Mouse (Mus musculus) B cell, adult (primary cell): ENCODE data around the gene Glrb. TPM values are rescaled to one million over a fixed set of nuclear protein-coding genes. Genes with fewer than 3 reads are reported as not detected.

Experiments
- total RNA-seq: library from RNA; stranded (reverse); gene quantifications from 4 replicates; pipeline ENCODE4 v1.2.4, GENCODE M21; 2023; ENCODE audit not compliant: inconsistent age

Glrb gene
- total RNA-seq: not detected in 4 replicates

GRCm38 (mm10) chr3:80913111-80913778 lies at the start of gene Glrb:
TSS of gene Glrb (minus strand) at chr3:80913660.

DNA sequence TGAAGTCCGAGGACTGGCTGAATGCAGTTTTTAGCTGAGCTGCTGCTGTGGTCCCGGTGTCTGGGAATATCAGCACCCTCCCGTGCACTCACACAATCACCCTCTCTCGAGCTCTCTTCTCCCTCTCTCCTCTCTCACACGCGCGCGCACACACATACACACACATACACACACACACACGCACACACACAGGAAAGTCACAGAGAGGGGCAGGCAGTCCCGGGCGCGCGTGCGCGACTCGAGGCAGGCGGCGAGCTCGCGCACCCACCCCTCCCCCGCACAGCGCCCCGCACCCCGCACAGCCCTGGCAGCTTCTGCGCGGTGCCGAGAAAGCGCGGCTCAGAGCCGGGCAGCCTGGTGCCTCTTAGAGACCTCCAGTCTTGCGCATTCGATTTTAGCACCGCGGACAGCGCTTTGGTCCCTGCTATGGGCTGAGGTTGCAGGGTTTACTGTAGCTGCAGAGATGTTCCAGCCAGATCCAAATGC lies 110.8 kb downstream of the Glrb start, which contains the start of gene Gria2:
TSS of gene Gria2 (minus strand) at position 240 of the 486 bp plus-strand sequence.

Other genes with a start within 250 kb of the Glrb start
- gene Gria2, start 110.8 kb downstream of the Glrb start, total RNA-seq: not detected in 4 replicates
- not detected in 4 replicates for gene Pdgfc, start 122.8 kb upstream of the Glrb start, total RNA-seq